Mouse (Mus musculus) MEL-GATA-1-ER (cell line): Measurements from ENCODE around the gene Pigh.

ENCODE experiments used
- DNase-seq: peaks from one replicate; pipeline ENCODE4 v3.0.0-alpha.2; 2012; ENCODE audit warnings: low read depth; ENCODE audit errors: extremely low read depth

The Pigh gene

GRCm38 (mm10) chr12:79089182-79089812, at the start of gene Pigh:
TSS of gene Pigh (minus strand) at chr12:79089651.
- peak; percentile 77 for DNase-seq

GRCm38 (mm10) chr12:79138999-79139398, 49.5 kb upstream of the Pigh start:
- no peak for DNase-seq

- no peak for DNase-seq
Observed at GRCm38 (mm10) chr12:79136949-79137348, 47.5 kb upstream of the Pigh start.

- no peak for DNase-seq
Observed at GRCm38 (mm10) chr12:79135105-79135504, 45.7 kb upstream of the Pigh start.

GRCm38 (mm10) chr12:79134676-79135075, 45.2 kb upstream of the Pigh start:
- peak; percentile 21 for DNase-seq

- DNase-seq, result no peak
Observed at GRCm38 (mm10) chr12:79131706-79132460, 42.4 kb upstream of the Pigh start.

- DNase-seq, result no peak
Observed at GRCm38 (mm10) chr12:79131178-79131675, 41.8 kb upstream of the Pigh start.

GRCm38 (mm10) chr12:79130299-79131177, 41.1 kb upstream of the Pigh start, which contains the start of gene Arg2:
TSS of gene Arg2 (plus strand) at chr12:79130777.
- no peak for DNase-seq

GRCm38 (mm10) chr12:79122820-79123219, 33.4 kb upstream of the Pigh start:
- DNase-seq, result peak; percentile 22

- no peak for DNase-seq
Observed at GRCm38 (mm10) chr12:79118991-79119390, 29.5 kb upstream of the Pigh start.

GRCm38 (mm10) chr12:79105312-79105711, 15.9 kb upstream of the Pigh start:
- no peak for DNase-seq

- no peak for DNase-seq
Observed at GRCm38 (mm10) chr12:79104544-79104943, 15.1 kb upstream of the Pigh start.

GRCm38 (mm10) chr12:79103773-79104172, 14.3 kb upstream of the Pigh start:
- DNase-seq, result no peak

GRCm38 (mm10) chr12:79097106-79097752, 7.8 kb upstream of the Pigh start:
- peak; percentile 36 for DNase-seq

GRCm38 (mm10) chr12:79092569-79092968, 3.1 kb upstream of the Pigh start:
- peak; percentile 42 for DNase-seq

GRCm38 (mm10) chr12:79073362-79073761, 16.1 kb downstream of the Pigh start:
- no peak for DNase-seq

GRCm38 (mm10) chr12:79072576-79072975, 16.9 kb downstream of the Pigh start:
- no peak for DNase-seq

GRCm38 (mm10) chr12:79070736-79071333, 18.6 kb downstream of the Pigh start:
- DNase-seq, result no peak

- DNase-seq, result no peak
Observed at GRCm38 (mm10) chr12:79069916-79070315, 19.5 kb downstream of the Pigh start.

GRCm38 (mm10) chr12:79069187-79069608, 20.3 kb downstream of the Pigh start:
- no peak for DNase-seq

- no peak for DNase-seq
Observed at GRCm38 (mm10) chr12:79068306-79068705, 21.1 kb downstream of the Pigh start.
